Mouse (Mus musculus): Measurements from ENCODE around the gene Rab20.

DNA sequence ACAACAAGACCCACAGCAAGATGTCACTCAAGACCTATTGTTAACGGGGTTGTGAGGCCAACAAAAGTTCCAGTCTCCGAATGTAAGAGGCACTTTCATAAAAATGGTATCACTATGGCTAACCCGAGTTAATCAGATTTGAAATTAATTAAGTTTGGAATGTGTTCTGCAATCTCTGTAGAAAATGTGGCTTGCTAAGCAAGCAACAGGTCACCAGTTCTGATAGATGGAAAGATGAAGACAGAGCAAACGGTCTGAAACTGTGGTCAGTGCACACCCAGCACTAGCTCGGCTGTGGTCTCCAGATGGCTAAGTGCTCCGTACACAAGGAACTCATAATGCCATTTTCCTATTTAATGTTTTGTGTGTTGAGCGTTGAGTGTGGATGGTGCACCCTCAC lies 7.8 kb downstream of the Rab20 start:
- no peak for TF ChIP-seq HCFC1 (IDR thresholded peaks at IDR 0.05; ENCODE audit: borderline replicate concordance, insufficient read depth, low read length)
- TF ChIP-seq ZNF384 (IDR thresholded peaks at IDR 0.05; ENCODE audit: low read depth, low read length), result no peak
- no peak for TF ChIP-seq ZC3H11A (IDR thresholded peaks at IDR 0.05; ENCODE audit: borderline replicate concordance, low read depth, low read length)
- no peak for TF ChIP-seq MAFK (IDR thresholded peaks at IDR 0.05; ENCODE audit: insufficient read depth, low read depth, low read length)

All from ES-E14 (cell line).